Mouse (Mus musculus) stomach, embryonic 15.5 days (tissue): ENCODE data around the gene Tm9sf3. TPM values are rescaled to one million over a fixed set of nuclear protein-coding genes. Genes with fewer than 3 reads are reported as not detected.

Source experiments
- ATAC-seq: fragments of 200-750 bp; cut with Nextera tagmentation; 2 replicates; pipeline ENCODE4 v1.8.0; 2017; ENCODE audit warnings: low read depth, moderate number of reproducible peaks, moderate TSS enrichment; ENCODE audit not compliant: insufficient read depth, low FRiP score
- H3K27ac ChIP-seq: fragments of 300-500 bp; sonication (generic); 2 replicates; pipeline ENCODE4 v1.5.1; 2015; ENCODE audit warnings: mild to moderate bottlenecking, inconsistent platforms
- H3K27me3 ChIP-seq: fragments of 300-500 bp; sonication (generic); replicated peaks from 2 replicates; pipeline ENCODE4 v1.6.1; 2015; ENCODE audit warnings: inconsistent platforms
- H3K36me3 ChIP-seq: fragments of 300-500 bp; sonication (generic); 2 replicates; pipeline ENCODE4 v1.6.1; 2015; ENCODE audit warnings: inconsistent platforms
- H3K4me1 ChIP-seq: fragments of 300-500 bp; sonication (generic); 2 replicates; pipeline ENCODE4 v1.6.1; 2015; ENCODE audit warnings: inconsistent platforms
- H3K4me2 ChIP-seq: fragments of 300-500 bp; sonication (generic); 2 replicates; pipeline ENCODE4 v1.6.1; 2015; ENCODE audit warnings: mild to moderate bottlenecking, inconsistent platforms
- H3K4me3 ChIP-seq: fragments of 300-500 bp; sonication (generic); replicated peaks from 2 replicates; pipeline ENCODE4 v1.5.1; 2015; ENCODE audit warnings: inconsistent platforms
- H3K9ac ChIP-seq: fragments of 300-500 bp; sonication (generic); 2 replicates; pipeline ENCODE4 v1.6.1; 2015; ENCODE audit warnings: inconsistent platforms
- H3K9me3 ChIP-seq: fragments of 300-500 bp; sonication (generic); 2 replicates; pipeline ENCODE4 v1.6.1; 2016; ENCODE audit warnings: inconsistent platforms
- WGBS: fragments of 180-500 bp; shearing (Covaris S2); methylation state at CpG from one replicate; pipeline ENCODE4 v1.1.7; 2015; 5-methylcytosine and 5-hydroxymethylcytosine counted together
- polyA plus RNA-seq: library from polyadenylated mRNA; unstranded; fragments of >200 nt; fragmentation: Nextera tagmentation; extraction: Ambion mirVana; gene quantifications from 2 replicates; pipeline ENCODE4 v1.2.1, GENCODE M21; 2015

The Tm9sf3 gene
- polyA plus RNA-seq, 1 experiment from 2014 or later: 155 TPM

DNA sequence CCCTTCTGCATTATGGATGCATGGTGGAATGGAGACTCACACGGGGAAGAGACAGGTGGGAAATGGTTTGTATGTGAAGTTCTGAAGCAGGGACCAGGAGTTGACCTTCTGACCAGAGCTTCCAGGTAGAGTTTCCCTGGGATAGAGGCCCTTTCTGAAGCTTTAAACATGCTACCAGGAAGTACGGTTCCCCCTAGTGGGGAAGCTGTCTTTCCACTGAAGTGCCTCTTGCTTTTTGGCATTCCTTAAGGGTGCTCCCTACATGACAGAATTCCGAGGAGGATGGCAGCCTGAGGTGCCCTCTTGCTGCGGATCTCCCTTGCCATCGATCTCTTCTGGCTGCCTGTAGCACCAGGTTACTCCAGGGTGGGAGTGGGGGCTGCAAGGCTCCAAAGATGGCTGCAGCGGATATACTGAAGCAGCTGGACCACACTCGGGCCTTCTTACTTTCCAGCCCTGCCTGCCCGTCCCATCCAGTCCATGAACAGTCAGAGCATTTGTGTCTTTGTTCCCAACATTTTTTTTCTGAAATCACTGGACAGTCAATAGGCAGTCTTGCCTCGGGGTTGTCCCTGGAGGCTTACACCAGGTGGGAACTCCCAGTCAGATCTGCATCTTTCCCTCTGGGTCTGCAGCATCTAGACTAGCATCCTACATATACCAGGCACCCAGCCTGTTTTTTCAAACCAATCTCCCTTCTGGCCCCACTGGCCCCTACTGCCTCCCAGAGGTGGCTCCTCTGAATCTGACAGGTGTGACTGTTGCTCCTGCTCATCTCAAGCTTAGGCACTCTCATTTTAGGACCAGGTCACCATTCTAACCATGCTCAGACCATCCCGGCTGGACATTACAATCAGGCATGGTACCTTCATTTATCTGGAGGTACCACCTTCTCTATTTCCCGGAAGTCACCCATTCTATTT, 59.4 kb downstream of the Tm9sf3 start:
- Histone ChIP-seq H3K4me2 (no peak overlapping the region), H3K9ac (no peak overlapping the region), H3K4me3 (no peak overlapping the region), H3K27me3 (peaks cover 31% of the 10 kb centered on the region), H3K9me3 (no peaks in the 10 kb centered on the region), H3K27ac (no peak overlapping the region), H3K36me3 (no peaks in the 10 kb centered on the region), H3K4me1 (peaks cover 14% of the 10 kb centered on the region; the same call in 1 of the 2 replicates)
- ATAC-seq: no peak
- WGBS: 68% methylated on average over 11 of the region's 11 CpGs

DNA sequence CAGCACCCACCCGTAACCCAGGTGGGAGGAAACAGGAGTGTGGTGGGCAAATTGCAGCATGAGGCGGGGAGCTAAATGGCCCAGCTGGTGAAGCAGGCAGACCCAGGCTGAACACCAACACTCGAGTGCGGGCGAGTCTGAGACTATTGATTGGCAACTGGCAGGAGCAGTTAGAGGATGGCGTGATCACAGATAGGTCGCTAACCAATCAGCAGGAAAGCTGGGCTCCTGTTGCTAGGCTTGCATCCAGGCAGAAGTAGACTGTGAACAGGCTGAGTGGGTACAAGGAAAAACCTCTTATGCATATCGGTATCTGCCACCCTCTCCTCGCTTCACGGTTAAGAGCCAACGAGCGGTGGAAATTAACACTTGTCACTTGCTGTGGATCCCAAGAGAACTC, 66.2 kb downstream of the Tm9sf3 start:
- WGBS: 80% methylated on average over 12 of the region's 12 CpGs
- no peaks in the 10 kb centered on the region for H3K9me3 ChIP-seq

DNA sequence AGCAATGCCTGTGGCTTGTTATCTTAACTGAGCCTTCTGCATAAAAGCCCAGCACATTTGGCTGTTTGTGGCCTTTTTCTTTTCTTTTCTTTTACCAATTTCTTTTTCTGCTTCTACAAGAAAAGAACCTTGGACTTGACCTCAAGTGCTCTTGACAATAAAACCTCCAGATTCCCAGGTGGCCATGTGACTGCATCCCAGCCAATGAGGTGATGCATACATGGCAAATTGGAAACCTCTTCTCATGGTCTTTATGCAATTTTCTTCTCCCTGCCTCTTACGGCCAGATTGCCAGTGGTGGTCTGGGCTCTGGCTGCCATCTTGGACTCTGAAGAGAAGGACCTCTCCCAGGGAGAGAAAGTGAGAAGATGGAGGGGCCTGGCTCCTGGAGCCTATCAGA, 70.4 kb downstream of the Tm9sf3 start:
- H3K4me3 ChIP-seq: no peak overlapping the region
- H3K9me3 ChIP-seq: no peaks in the 10 kb centered on the region
- no peak overlapping the region for H3K4me2 ChIP-seq
- ATAC-seq: no peak
- no peaks in the 10 kb centered on the region for H3K4me1 ChIP-seq
- H3K36me3 ChIP-seq: no peaks in the 10 kb centered on the region
- no peaks in the 10 kb centered on the region for H3K27me3 ChIP-seq
- H3K27ac ChIP-seq: no peak overlapping the region
- no peak overlapping the region for H3K9ac ChIP-seq
- 80% methylated on average over 1 of the region's 1 CpGs for WGBS

More for the DNA sequence above, 66.2 kb downstream of the Tm9sf3 start:
- no peak overlapping the region for H3K4me2 ChIP-seq
- H3K36me3 ChIP-seq: no peaks in the 10 kb centered on the region
- ATAC-seq: no peak
- no peaks in the 10 kb centered on the region for H3K4me1 ChIP-seq
- H3K27ac ChIP-seq: no peak overlapping the region
- H3K9ac ChIP-seq: no peak overlapping the region
- H3K27me3 ChIP-seq: no peaks in the 10 kb centered on the region
- H3K4me3 ChIP-seq: no peak overlapping the region

DNA sequence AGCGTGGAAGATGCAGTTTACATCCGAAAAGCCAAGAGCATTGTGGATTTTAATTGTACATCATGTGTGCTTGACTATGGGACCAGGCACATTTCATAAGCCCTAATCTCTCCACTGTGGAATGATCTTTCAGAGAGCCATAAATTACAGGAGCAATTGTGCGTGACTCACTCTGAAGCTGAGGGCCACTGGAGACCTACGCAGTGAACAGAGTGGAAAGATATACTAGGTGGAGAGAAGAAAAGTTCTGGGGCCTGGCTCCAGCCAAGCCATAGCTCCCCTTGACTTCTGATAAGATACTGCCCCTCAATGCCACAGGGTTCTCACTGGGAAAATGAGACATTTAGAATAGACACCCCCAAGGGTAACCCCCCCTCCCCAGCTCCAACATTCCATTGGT, 70.8 kb downstream of the Tm9sf3 start:
- H3K4me2 ChIP-seq: no peak overlapping the region
- no peaks in the 10 kb centered on the region for H3K4me1 ChIP-seq
- H3K9me3 ChIP-seq: no peaks in the 10 kb centered on the region
- H3K4me3 ChIP-seq: no peak overlapping the region
- H3K27me3 ChIP-seq: no peaks in the 10 kb centered on the region
- H3K9ac ChIP-seq: no peak overlapping the region
- ATAC-seq: no peak
- H3K27ac ChIP-seq: no peak overlapping the region
- 87% methylated on average over 4 of the region's 4 CpGs for WGBS
- H3K36me3 ChIP-seq: no peaks in the 10 kb centered on the region

DNA sequence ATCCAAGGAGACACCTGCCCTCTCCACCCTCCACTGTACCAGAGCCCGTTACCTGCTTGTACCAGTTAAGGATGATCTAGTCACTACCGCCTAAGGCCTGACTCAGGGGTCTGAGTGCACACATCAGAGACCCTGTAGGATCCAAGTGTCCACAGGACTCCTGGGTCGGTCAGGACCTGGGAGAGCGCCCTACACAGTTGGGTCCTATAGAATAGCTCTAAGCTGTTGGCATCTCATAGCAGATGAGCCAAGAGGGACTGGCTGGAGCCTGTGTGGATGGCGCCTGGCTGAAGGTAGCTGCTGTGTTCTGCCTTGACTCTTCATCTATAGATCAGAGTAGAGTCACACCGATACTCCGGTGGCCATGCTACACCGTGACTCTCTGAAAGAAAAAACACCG, 72.1 kb downstream of the Tm9sf3 start:
- Histone ChIP-seq H3K27ac (no peak overlapping the region), H3K36me3 (no peaks in the 10 kb centered on the region)
- ATAC-seq: no peak

DNA sequence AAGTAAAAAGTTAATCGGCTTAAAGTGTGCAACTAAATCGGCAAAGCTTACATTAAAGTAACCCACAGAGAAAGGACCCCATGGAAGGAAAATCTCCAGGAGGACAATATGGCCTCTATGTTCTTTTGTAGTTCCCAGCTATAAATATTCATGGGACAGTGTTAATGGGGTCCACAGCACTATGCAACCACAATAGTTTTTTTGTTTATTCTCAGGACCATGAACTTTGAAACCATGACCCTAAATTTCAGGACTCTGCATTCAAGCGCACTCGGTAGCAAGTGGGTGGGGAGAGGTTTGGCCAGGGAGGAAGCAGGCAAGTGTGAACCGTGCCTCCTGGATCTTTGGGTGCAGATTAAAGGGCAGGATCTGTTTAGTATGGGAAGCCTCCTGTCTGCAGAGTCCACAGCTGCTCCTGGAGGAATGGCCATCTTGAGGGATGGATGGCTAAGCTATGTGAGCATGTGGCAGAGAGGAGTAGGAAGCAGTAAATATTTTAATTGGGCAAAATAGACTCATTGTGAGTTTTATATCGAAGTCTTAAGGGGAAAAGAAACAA, 72.8 kb downstream of the Tm9sf3 start:
- Histone ChIP-seq H3K4me1 (no peaks in the 10 kb centered on the region), H3K27me3 (no peaks in the 10 kb centered on the region), H3K9me3 (no peaks in the 10 kb centered on the region), H3K36me3 (no peaks in the 10 kb centered on the region), H3K4me2 (no peak overlapping the region), H3K4me3 (no peak overlapping the region), H3K27ac (no peak overlapping the region), H3K9ac (no peak overlapping the region)
- 62% methylated on average over 6 of the region's 6 CpGs for WGBS
- no peak for ATAC-seq

More for the DNA sequence above, 72.1 kb downstream of the Tm9sf3 start:
- H3K27me3 ChIP-seq: no peaks in the 10 kb centered on the region
- no peaks in the 10 kb centered on the region for H3K4me1 ChIP-seq
- no peak overlapping the region for H3K9ac ChIP-seq
- H3K9me3 ChIP-seq: no peaks in the 10 kb centered on the region
- WGBS: 76% methylated on average over 9 of the region's 9 CpGs
- H3K4me3 ChIP-seq: no peak overlapping the region
- H3K4me2 ChIP-seq: no peak overlapping the region

DNA sequence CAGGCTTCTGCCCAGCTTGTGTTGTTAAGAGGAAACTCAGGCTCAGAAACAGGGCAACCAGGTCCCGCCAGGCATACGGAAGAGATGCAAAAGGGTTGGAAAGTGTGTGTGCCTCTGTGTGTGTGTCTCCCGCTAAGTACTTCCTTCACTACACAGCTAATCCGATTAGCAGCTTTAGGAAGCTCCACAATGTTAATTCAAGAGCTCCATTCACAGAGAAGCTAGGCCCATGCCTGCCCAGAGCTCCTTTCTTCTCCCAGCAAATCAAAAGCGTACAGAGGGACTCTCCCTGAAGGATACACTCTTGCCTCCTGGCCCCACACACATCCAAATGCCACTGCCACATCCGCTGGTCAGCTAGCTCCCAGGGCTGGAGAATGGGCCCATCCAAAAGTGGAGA, 86.5 kb downstream of the Tm9sf3 start:
- H3K9me3 ChIP-seq: no peaks in the 10 kb centered on the region
- no peak overlapping the region for H3K9ac ChIP-seq
- no peaks in the 10 kb centered on the region for H3K4me1 ChIP-seq
- no peaks in the 10 kb centered on the region for H3K27me3 ChIP-seq
- H3K4me3 ChIP-seq: no peak overlapping the region
- H3K27ac ChIP-seq: no peak overlapping the region
- ATAC-seq: no peak
- H3K4me2 ChIP-seq: no peak overlapping the region
- no peaks in the 10 kb centered on the region for H3K36me3 ChIP-seq
- 45% methylated on average over 6 of the region's 6 CpGs for WGBS

DNA sequence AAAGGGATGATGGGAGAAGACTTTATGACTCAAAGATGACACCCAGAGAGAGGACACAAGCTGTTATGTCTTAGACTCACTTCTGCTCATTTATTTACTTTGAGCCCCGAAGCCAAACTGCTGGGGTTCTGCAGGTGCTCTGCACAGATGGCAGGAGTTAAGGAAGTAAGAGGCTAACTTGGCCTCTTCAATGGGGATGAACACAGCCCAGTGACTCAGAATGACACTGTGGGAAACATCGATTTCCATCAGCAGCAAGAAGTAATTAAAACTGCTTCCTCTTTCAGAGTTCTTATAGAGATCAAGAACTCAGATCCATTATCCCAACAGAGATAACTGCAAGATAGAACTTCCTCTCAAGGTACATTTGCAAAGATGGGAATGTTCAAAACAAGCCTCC, 86.9 kb downstream of the Tm9sf3 start:
- H3K4me3 ChIP-seq: no peak overlapping the region
- ATAC-seq: no peak
- 69% methylated on average over 2 of the region's 2 CpGs for WGBS
- no peak overlapping the region for H3K27ac ChIP-seq
- no peak overlapping the region for H3K9ac ChIP-seq
- no peaks in the 10 kb centered on the region for H3K36me3 ChIP-seq
- no peak overlapping the region for H3K4me2 ChIP-seq
- H3K9me3 ChIP-seq: no peaks in the 10 kb centered on the region
- H3K27me3 ChIP-seq: no peaks in the 10 kb centered on the region
- no peaks in the 10 kb centered on the region for H3K4me1 ChIP-seq

DNA sequence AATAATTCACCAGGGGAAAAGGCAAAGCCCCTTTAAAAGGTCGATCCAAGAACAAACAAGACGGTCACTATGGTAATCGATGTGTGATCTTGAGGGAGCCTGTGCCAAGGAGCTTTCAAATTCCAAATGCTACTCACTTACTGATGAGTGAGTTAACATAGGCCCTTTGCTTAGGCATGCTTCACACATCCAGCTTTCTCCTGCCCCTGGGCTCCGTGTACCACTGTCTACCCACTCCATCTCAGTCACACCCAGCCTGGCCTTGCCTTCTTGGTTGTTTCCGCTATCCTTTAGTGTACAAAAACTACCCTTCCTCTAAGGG, 97.9 kb downstream of the Tm9sf3 start:
- Histone ChIP-seq H3K27ac (no peak overlapping the region), H3K4me1 (no peaks in the 10 kb centered on the region), H3K9me3 (no peaks in the 10 kb centered on the region), H3K27me3 (0 out of 2 replicates have a peak, but pooled peaks cover 7% of the 10 kb centered on the region), H3K36me3 (no peaks in the 10 kb centered on the region), H3K4me3 (no peak overlapping the region), H3K9ac (no peak overlapping the region), H3K4me2 (no peak overlapping the region)
- ATAC-seq: no peak
- 74% methylated on average over 5 of the region's 5 CpGs for WGBS

DNA sequence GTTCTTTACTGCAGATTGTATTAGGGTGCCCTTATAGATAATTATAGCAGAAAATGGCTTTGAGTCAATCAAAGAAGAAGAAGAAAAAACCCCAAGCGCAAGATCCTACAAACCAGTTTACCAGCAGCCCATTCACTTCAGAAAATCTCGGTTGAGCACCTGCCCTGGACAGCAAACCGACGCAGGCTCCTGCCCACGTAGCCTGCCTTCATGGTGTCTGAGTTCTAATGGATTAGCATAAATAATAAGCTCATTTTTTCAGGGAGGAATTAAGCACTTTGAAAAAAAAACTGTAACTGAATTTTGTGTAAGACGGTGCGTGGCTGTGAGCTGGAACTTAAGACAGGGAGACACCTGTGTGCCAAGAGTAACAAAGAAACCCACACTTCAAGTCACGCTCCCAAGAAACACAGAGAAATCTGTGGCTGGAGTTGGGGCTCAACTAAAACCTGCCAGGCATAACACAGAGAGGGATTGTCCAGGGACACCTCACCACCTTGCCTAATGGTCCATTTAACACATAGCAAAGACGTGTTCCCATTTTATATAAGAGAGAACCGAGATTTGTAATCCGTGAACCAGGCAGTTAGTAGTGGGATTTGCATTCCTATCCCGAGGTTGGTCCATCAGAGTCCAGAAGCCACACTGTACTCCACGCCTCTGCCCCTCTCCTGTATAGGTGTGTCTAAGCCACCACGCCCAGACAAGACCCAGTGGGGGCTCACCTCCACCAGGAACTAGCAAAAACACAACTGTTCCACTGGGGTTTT, 98.5 kb downstream of the Tm9sf3 start:
- 75% methylated on average over 14 of the region's 14 CpGs for WGBS
- H3K27ac ChIP-seq: no peak overlapping the region
- H3K27me3 ChIP-seq: 0 out of 2 replicates have a peak, but pooled peaks cover 7% of the 10 kb centered on the region
- no peak overlapping the region for H3K9ac ChIP-seq
- H3K36me3 ChIP-seq: no peaks in the 10 kb centered on the region
- ATAC-seq: no peak
- H3K4me2 ChIP-seq: no peak overlapping the region
- H3K9me3 ChIP-seq: no peaks in the 10 kb centered on the region
- H3K4me1 ChIP-seq: no peaks in the 10 kb centered on the region
- no peak overlapping the region for H3K4me3 ChIP-seq

DNA sequence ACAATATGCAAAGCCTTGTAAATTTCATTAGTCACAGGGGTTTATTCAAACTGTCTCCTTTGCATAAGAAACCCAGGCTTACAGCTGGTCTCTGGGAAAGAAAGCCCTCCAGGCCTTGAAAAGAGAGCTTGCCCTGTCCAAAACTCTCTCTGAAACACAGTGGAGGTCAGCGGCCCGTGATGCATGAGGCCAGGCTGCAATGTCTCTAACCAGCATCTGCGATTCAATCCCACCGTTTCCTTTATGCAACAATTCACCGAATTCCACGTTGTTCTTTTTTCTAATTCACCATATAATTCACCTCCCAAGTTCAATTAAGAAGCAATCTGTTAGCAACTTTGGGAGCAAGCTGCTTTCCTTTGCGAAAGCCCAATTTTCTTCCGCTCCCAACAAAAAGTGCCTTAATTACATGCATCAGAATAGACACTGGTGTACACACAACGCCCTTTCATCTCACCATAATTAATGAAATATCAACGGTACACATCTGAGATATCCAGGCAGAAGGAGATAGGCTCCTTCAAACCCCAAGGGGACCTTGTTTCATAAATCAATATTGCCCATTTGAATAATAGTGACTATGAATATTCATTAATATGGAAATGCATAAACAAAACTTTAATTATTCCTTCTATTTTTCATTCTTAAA, 99.2 kb downstream of the Tm9sf3 start:
- no peak overlapping the region for H3K9ac ChIP-seq
- H3K27ac ChIP-seq: no peak overlapping the region
- H3K4me1 ChIP-seq: no peaks in the 10 kb centered on the region
- WGBS: 78% methylated on average over 10 of the region's 10 CpGs
- no peak overlapping the region for H3K4me3 ChIP-seq
- no peaks in the 10 kb centered on the region for H3K36me3 ChIP-seq
- no peaks in the 10 kb centered on the region for H3K9me3 ChIP-seq
- no peak overlapping the region for H3K4me2 ChIP-seq
- 0 out of 2 replicates have a peak, but pooled peaks cover 7% of the 10 kb centered on the region for H3K27me3 ChIP-seq
- ATAC-seq: no peak
